Mouse (Mus musculus) ES-Bruce4 (cell line): ENCODE measurements around the gene Snx15. TPM values are rescaled to one million over a fixed set of nuclear protein-coding genes. Genes with fewer than 3 reads are reported as not detected.
A peak's percentile ranks its signal among the peaks of the same experiment; 100 is the strongest.

Source experiments
- H3K27ac ChIP-seq: 2 replicates; pipeline ENCODE4 v1.5.1; 2012; ENCODE audit warnings: low read length, inconsistent platforms; ENCODE audit not compliant: insufficient read depth
- H3K27me3 ChIP-seq: 2 replicates; pipeline ENCODE4 v1.6.1; 2012; ENCODE audit warnings: mild to moderate bottlenecking, low read length, inconsistent platforms; ENCODE audit not compliant: control insufficient read depth, poor library complexity, insufficient read depth, severe bottlenecking
- H3K36me3 ChIP-seq: 2 replicates; pipeline ENCODE4 v1.6.1; 2012; ENCODE audit warnings: inconsistent platforms, mild to moderate bottlenecking, low read length, moderate library complexity; ENCODE audit not compliant: control insufficient read depth, poor library complexity, insufficient read depth, severe bottlenecking
- H3K4me1 ChIP-seq: one replicate; pipeline ENCODE4 v1.8.1; 2011; ENCODE audit warnings: low read length; ENCODE audit not compliant: control insufficient read depth, insufficient read depth
- H3K4me3 ChIP-seq: 2 replicates; pipeline ENCODE4 v1.5.1; 2011; ENCODE audit warnings: low read depth, mild to moderate bottlenecking, low read length
- H3K9ac ChIP-seq: 2 replicates; pipeline ENCODE4 v1.6.1; 2012; ENCODE audit warnings: low read depth, mild to moderate bottlenecking, inconsistent platforms; ENCODE audit not compliant: poor library complexity, severe bottlenecking
- H3K9me3 ChIP-seq: replicated peaks from 2 replicates; pipeline ENCODE4 v1.6.1; 2012; ENCODE audit warnings: mild to moderate bottlenecking, low read length, inconsistent platforms; ENCODE audit not compliant: control insufficient read depth, poor library complexity, insufficient read depth, severe bottlenecking
- CTCF ChIP-seq: IDR thresholded peaks from one replicate; pipeline ENCODE4 v1.8.1; 2011; ENCODE audit warnings: low read depth, low read length
- EP300 ChIP-seq: IDR thresholded peaks from 2 replicates; pipeline ENCODE4 v1.6.1; 2011; ENCODE audit warnings: low read depth, low read length; ENCODE audit not compliant: insufficient read depth
- POLR2A ChIP-seq: IDR thresholded peaks from one replicate; pipeline ENCODE4 v1.8.1; 2011; ENCODE audit warnings: low read length; ENCODE audit not compliant: insufficient read depth
- polyA plus RNA-seq: library from polyadenylated mRNA; stranded (reverse); fragments of >200 nt; gene quantifications from 2 replicates; pipeline ENCODE4 v1.2.4, GENCODE M21; 2011; ENCODE audit warnings: low read depth; ENCODE audit not compliant: missing spikeins, insufficient read depth, insufficient read length

Snx15 gene
- 8.6 and 10.0 TPM in 2 replicates for polyA plus RNA-seq

GRCm38 (mm10) chr19:6127760-6128341 lies at the start of gene Snx15:
Snx15 (minus strand) TSS chr19:6128304.
- H3K36me3 ChIP-seq: no peaks in the 10 kb centered on the region
- H3K4me3 ChIP-seq: peak within 1 kb of the TSS; percentile 88
- TF ChIP-seq CTCF: no peak
- peak; percentile 69 for TF ChIP-seq POLR2A
- peak within 1 kb of the TSS; percentile 22; the same call in 1 of the 2 replicates for H3K27ac ChIP-seq
- no peaks in the 10 kb centered on the region for H3K27me3 ChIP-seq
- H3K9ac ChIP-seq: peak within 1 kb of the TSS; percentile 41
- no peaks in the 10 kb centered on the region for H3K9me3 ChIP-seq
- H3K4me1 ChIP-seq: no peaks in the 10 kb centered on the region

- H3K9ac ChIP-seq: no peak overlapping the region
- H3K4me3 ChIP-seq: no peak overlapping the region
- no peaks in the 10 kb centered on the region for H3K36me3 ChIP-seq
- no peaks in the 10 kb centered on the region for H3K27me3 ChIP-seq
- no peaks in the 10 kb centered on the region for H3K9me3 ChIP-seq
- no peak overlapping the region for H3K27ac ChIP-seq
- no peak for TF ChIP-seq POLR2A
- TF ChIP-seq CTCF: no peak
- no peak for TF ChIP-seq EP300
- H3K4me1 ChIP-seq: no peaks in the 10 kb centered on the region
Observed at GRCm38 (mm10) chr19:6174771-6175170, 46.7 kb upstream of the Snx15 start.

DNA sequence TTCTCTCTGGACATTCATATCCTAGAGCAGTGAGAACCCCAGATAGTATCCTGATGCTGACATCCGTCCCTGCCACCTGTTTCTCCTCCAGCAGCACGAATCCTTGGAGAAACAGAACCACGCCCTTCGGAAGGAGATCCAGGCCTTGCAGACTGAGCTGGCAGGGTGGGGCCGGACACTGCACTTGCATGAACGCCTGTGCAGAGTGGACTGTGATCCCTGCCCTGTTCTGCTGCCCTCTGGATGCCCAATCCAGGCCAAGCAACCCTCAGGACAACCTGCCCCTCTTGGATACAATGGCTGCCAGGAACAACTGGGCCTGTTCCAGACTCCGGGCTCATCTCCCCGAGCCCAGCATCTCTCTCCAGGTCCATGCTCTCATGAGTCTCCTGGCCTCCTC lies 43.1 kb upstream of the Snx15 start:
- H3K9ac ChIP-seq: no peak overlapping the region
- no peaks in the 10 kb centered on the region for H3K27me3 ChIP-seq
- H3K27ac ChIP-seq: no peak overlapping the region
- H3K36me3 ChIP-seq: no peaks in the 10 kb centered on the region
- H3K4me3 ChIP-seq: no peak overlapping the region
- no peak for TF ChIP-seq EP300
- no peak for TF ChIP-seq POLR2A
- TF ChIP-seq CTCF: no peak
- no peaks in the 10 kb centered on the region for H3K4me1 ChIP-seq
- H3K9me3 ChIP-seq: no peaks in the 10 kb centered on the region

DNA sequence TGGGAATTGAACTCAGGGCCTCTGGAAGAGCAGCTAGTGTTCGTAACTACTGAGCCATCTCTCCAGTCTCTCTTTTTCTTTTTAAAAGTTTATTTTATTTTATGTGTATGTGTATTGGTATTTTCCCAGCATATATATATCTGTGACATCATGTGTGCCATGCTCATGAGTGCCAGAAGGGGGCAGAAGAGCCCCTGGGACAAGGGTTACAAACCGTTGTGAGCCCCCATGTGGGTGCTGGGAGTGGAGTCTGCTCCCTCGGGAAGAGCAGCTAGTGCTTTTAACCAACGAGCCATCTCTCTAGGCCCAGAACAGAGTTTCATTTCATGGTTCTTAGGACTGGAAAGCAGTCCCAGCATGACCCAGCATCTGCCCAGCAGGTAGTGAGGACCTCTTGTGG lies 38.6 kb upstream of the Snx15 start:
- Histone ChIP-seq H3K27ac (no peak overlapping the region), H3K27me3 (no peaks in the 10 kb centered on the region), H3K4me3 (no peak overlapping the region), H3K4me1 (no peaks in the 10 kb centered on the region), H3K9me3 (no peaks in the 10 kb centered on the region), H3K36me3 (no peaks in the 10 kb centered on the region), H3K9ac (no peak overlapping the region)
- TF ChIP-seq POLR2A: no peak
- TF ChIP-seq CTCF: peak; percentile 39
- no peak for TF ChIP-seq EP300

DNA sequence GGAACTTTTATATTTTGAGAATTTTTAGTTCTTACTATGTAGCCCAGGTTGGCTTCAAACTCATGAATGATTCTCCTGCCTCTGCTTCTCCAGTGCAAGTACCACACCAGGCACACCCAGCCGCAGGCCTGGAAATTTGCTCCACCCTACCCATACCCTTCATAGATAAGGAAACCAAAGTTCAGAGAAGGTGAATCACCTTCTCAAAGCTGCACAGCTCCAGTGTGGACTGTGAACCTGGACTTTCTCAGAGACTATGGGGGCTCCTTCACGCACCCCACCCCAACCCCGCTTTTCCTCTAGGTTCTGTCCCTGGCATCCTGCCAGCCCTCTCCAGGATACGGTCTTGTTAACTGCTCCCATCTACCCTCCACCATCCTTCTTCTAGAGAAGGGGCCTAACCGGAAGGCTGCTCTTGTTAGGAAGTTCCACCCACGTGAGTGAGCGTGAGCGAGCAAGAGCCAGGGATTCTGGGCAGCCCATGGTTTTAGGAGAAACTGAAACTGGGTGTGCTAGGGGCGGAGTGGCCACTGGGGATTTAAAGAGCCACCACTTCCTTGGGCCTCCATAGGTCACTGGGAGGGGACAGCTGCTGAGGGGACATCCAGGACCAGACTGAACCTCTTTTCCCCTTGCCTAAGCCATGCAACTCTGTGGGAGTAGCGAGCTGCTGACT lies 35.9 kb upstream of the Snx15 start:
- TF ChIP-seq POLR2A (no peak), CTCF (no peak), EP300 (no peak)
- no peak overlapping the region for H3K4me3 ChIP-seq
- H3K27me3 ChIP-seq: no peaks in the 10 kb centered on the region
- no peaks in the 10 kb centered on the region for H3K36me3 ChIP-seq
- no peaks in the 10 kb centered on the region for H3K4me1 ChIP-seq
- H3K27ac ChIP-seq: no peak overlapping the region
- no peak overlapping the region for H3K9ac ChIP-seq
- no peaks in the 10 kb centered on the region for H3K9me3 ChIP-seq

- Histone ChIP-seq H3K4me3 (no peak overlapping the region), H3K27me3 (no peaks in the 10 kb centered on the region), H3K4me1 (no peaks in the 10 kb centered on the region)
Observed at GRCm38 (mm10) chr19:6157220-6157619, 29.1 kb upstream of the Snx15 start.

More at GRCm38 (mm10) chr19:6157220-6157619, 29.1 kb upstream of the Snx15 start:
- Histone ChIP-seq H3K27ac (no peak overlapping the region), H3K9me3 (no peaks in the 10 kb centered on the region), H3K9ac (no peak overlapping the region), H3K36me3 (no peaks in the 10 kb centered on the region)
- TF ChIP-seq CTCF: no peak
- no peak for TF ChIP-seq POLR2A
- no peak for TF ChIP-seq EP300
